Mouse (Mus musculus): ENCODE measurements around the gene Slc39a5. TPM values are rescaled to one million over a fixed set of nuclear protein-coding genes. Genes with fewer than 3 reads are reported as not detected.

The Slc39a5 gene
- polyA plus RNA-seq, 1 experiment from 2014 or later, result 0.44 TPM

DNA sequence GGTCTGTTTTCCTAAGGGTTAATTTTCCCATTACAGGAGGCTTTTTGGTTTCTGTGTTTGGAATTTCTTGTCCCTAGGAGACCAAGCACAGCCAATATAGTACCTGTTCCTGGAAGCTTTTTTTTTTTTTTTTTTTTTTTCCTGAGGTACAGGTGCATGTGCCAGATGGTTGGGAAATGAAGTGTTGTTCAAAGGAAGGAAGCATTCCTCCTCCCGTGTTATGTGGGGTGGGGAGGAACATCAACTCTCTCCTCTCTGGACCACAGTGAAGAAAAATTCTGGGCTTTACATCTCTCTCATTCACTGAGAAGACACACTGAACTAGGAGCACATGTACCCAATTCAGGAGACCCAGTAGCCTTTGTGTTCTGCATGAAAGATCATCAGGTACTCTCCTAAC lies 12.0 kb upstream of the Slc39a5 start:
- H3K9me3 ChIP-seq (ENCODE audit: control insufficient read depth, low read length), result no peaks in the 10 kb centered on the region
- peaks cover 15% of the 10 kb centered on the region for H3K36me3 ChIP-seq (ENCODE audit: control insufficient read depth, insufficient read depth, low read length)
- ATAC-seq (ENCODE audit: low read depth), result no peak
- 75% methylated on average over 1 of the region's 1 CpGs for WGBS
- H3K27me3 ChIP-seq (ENCODE audit: control insufficient read depth, insufficient read depth, low read length), result no peaks in the 10 kb centered on the region
- peak overlapping the region; percentile 95; the same call in 1 of the 2 replicates for H3K4me3 ChIP-seq (ENCODE audit: low read depth, low read length)
- H3K27ac ChIP-seq (ENCODE audit: low read depth, low read length), result no peak overlapping the region
- peak overlapping the region; percentile 99 for H3K4me2 ChIP-seq (ENCODE audit: low read depth, low read length)
- H3K4me1 ChIP-seq (ENCODE audit: control insufficient read depth, insufficient read depth, low read length), result peaks cover 30% of the 10 kb centered on the region
- H3K9ac ChIP-seq (replicated peaks; ENCODE audit: low read depth, low read length), result no peak overlapping the region

DNA sequence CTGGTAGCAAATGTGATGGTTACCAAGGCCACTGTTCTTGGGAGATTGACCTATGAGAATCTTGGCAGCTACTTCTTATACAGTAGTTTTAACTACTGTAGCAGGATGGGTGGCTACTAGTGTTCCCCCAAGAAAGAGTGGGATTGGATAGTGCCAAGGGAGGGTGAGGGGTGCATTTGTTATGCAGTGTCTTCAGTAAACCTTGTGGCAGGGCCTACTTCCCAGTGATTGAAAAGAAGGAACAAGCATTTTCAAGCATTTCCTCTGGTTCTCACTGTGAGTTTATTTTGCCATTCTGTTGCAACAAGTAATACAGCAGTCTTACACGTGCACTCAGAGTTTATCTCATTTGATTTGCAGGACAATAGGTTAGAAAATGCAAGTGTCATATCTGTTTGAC lies 11.5 kb upstream of the Slc39a5 start:
- Histone ChIP-seq H3K4me1 (ENCODE audit: control insufficient read depth, insufficient read depth, low read length) (peaks cover 32% of the 10 kb centered on the region), H3K36me3 (ENCODE audit: control insufficient read depth, insufficient read depth, low read length) (peaks cover 15% of the 10 kb centered on the region), H3K4me2 (ENCODE audit: low read depth, low read length) (peak overlapping the region; percentile 99), H3K9me3 (ENCODE audit: control insufficient read depth, low read length) (no peaks in the 10 kb centered on the region), H3K27ac (ENCODE audit: low read depth, low read length) (no peak overlapping the region), H3K4me3 (ENCODE audit: low read depth, low read length) (peak overlapping the region; percentile 95), H3K9ac (replicated peaks; ENCODE audit: low read depth, low read length) (peak overlapping the region; percentile 82), H3K27me3 (ENCODE audit: control insufficient read depth, insufficient read depth, low read length) (no peaks in the 10 kb centered on the region)
- WGBS, result 63% methylated on average over 1 of the region's 1 CpGs
- ATAC-seq (ENCODE audit: low read depth), result no peak

DNA sequence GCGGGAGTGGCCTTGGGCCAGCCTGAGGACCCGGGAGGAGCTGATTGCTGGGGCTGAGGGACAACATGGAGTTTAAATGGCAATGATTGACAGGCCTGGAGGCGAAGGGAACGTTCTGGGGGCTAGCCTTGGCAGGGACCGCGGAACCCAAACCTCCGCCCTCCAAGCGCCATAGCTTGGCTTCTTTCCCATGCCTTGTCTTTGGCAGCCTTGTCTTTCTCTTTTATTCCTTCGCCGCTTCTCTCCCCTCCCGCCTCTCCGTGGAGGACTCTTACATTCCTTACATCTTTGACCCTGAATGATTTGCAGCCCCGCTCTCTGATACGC lies 11.0 kb upstream of the Slc39a5 start:
- Histone ChIP-seq H3K4me1 (ENCODE audit: control insufficient read depth, insufficient read depth, low read length) (peaks cover 32% of the 10 kb centered on the region), H3K27ac (ENCODE audit: low read depth, low read length) (peak overlapping the region; percentile 91), H3K9ac (replicated peaks; ENCODE audit: low read depth, low read length) (peak overlapping the region; percentile 82), H3K4me3 (ENCODE audit: low read depth, low read length) (peak overlapping the region; percentile 95), H3K9me3 (ENCODE audit: control insufficient read depth, low read length) (no peaks in the 10 kb centered on the region), H3K27me3 (ENCODE audit: control insufficient read depth, insufficient read depth, low read length) (no peaks in the 10 kb centered on the region), H3K4me2 (ENCODE audit: low read depth, low read length) (peak overlapping the region; percentile 99), H3K36me3 (ENCODE audit: control insufficient read depth, insufficient read depth, low read length) (peaks cover 15% of the 10 kb centered on the region)
- WGBS, result 0% methylated on average over 14 of the region's 14 CpGs
- ATAC-seq (ENCODE audit: low read depth), result no peak

DNA sequence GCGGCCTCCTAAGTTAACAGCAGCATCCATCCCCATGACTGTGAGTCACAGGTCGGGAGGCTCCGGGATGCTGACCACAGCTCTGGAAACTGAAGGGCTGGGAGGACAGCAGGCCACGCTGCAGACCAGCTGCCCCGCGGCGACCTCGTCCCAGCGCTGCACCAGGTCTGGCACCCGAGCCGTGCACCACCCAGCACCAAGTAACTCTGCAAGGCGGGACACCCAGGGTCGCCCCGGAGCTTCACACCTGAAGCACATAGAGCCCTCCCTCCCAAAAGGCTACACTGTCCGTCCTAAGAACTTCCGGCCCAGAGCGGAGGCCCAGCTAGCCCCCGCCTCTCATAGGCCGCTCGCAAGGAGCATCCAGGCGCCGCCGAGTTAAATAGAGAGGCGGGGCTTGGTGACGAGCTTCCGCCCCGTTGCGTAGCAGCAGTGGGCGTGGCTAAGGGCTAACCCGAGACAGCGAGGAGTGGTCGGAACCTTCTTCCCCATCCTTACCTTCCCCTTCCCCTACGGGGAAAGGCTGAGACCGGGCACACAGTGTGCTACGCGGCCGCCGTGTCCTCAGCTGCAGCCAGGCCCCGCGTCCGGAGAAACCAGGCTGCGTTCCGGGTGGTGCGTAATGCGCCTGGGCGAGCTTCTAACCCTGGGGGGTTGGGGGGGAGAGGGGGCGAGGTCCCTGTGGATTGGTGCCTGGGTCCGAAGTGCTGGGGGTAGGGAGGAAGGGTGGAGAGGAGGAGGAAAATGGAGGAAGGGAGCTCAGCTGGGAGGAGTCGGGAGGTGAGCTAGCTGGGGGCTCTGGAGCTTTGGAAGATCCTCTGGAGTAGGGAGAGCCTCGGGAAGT lies 10.4 kb upstream of the Slc39a5 start, which contains the start of the genes Nabp2 and Rnf41:
Gene Nabp2 (minus strand): TSS at position 282 of the 844 bp plus-strand sequence.
Gene Rnf41 (plus strand): TSS at position 447 of the 844 bp plus-strand sequence.
- Histone ChIP-seq H3K4me3 (ENCODE audit: low read depth, low read length) (peak within 1 kb of the TSS; percentile 95), H3K4me2 (ENCODE audit: low read depth, low read length) (peak within 1 kb of the TSS; percentile 99), H3K27me3 (ENCODE audit: control insufficient read depth, insufficient read depth, low read length) (no peaks in the 10 kb centered on the region), H3K9ac (replicated peaks; ENCODE audit: low read depth, low read length) (peak within 1 kb of the TSS; percentile 82), H3K4me1 (ENCODE audit: control insufficient read depth, insufficient read depth, low read length) (peaks cover 32% of the 10 kb centered on the region), H3K27ac (ENCODE audit: low read depth, low read length) (peak within 1 kb of the TSS; percentile 91), H3K9me3 (ENCODE audit: control insufficient read depth, low read length) (no peaks in the 10 kb centered on the region), H3K36me3 (ENCODE audit: control insufficient read depth, insufficient read depth, low read length) (peaks cover 15% of the 10 kb centered on the region)
- 0% methylated on average over 47 of the region's 50 CpGs for WGBS
- ATAC-seq (ENCODE audit: low read depth), result peak; percentile 90

DNA sequence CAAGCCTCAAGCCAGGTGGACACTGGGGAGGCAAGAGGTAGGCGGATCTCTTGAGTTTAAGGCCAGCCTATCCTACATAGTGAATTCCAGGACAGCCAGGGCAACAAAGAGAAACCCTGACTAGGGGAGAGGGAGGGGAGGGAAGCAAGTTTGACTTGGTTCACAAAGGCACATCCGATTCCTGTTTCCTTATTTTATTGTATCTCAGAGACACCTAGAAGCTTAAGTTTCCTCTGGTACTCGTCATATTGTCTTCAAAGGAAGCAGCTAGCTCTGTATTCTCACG lies 9.5 kb upstream of the Slc39a5 start:
- Histone ChIP-seq H3K4me3 (ENCODE audit: low read depth, low read length) (peak overlapping the region; percentile 95), H3K27me3 (ENCODE audit: control insufficient read depth, insufficient read depth, low read length) (no peaks in the 10 kb centered on the region), H3K36me3 (ENCODE audit: control insufficient read depth, insufficient read depth, low read length) (peaks cover 13% of the 10 kb centered on the region; the same call in 1 of the 2 replicates), H3K9me3 (ENCODE audit: control insufficient read depth, low read length) (no peaks in the 10 kb centered on the region), H3K9ac (replicated peaks; ENCODE audit: low read depth, low read length) (no peak overlapping the region), H3K4me2 (ENCODE audit: low read depth, low read length) (peak overlapping the region; percentile 99), H3K27ac (ENCODE audit: low read depth, low read length) (0 out of 2 replicates have a peak overlapping the region, but pooled peaks have one; percentile 44), H3K4me1 (ENCODE audit: control insufficient read depth, insufficient read depth, low read length) (peaks cover 32% of the 10 kb centered on the region)
- no peak for ATAC-seq (ENCODE audit: low read depth)
- 16% methylated on average over 4 of the region's 4 CpGs for WGBS

- Histone ChIP-seq H3K36me3 (ENCODE audit: control insufficient read depth, insufficient read depth, low read length) (peaks cover 9% of the 10 kb centered on the region; the same call in 1 of the 2 replicates), H3K4me1 (ENCODE audit: control insufficient read depth, insufficient read depth, low read length) (peaks cover 32% of the 10 kb centered on the region), H3K27ac (ENCODE audit: low read depth, low read length) (peak overlapping the region; percentile 66), H3K4me2 (ENCODE audit: low read depth, low read length) (peak overlapping the region; percentile 99), H3K27me3 (ENCODE audit: control insufficient read depth, insufficient read depth, low read length) (no peaks in the 10 kb centered on the region), H3K4me3 (ENCODE audit: low read depth, low read length) (peak overlapping the region; percentile 39), H3K9me3 (ENCODE audit: control insufficient read depth, low read length) (no peaks in the 10 kb centered on the region), H3K9ac (replicated peaks; ENCODE audit: low read depth, low read length) (peak overlapping the region; percentile 59)
- ATAC-seq (ENCODE audit: low read depth), result peak; percentile 92
- 5% methylated on average over 36 of the region's 36 CpGs for WGBS
Measured at GRCm38 (mm10) chr10:128409692-128410559, 8.9 kb upstream of the Slc39a5 start.

DNA sequence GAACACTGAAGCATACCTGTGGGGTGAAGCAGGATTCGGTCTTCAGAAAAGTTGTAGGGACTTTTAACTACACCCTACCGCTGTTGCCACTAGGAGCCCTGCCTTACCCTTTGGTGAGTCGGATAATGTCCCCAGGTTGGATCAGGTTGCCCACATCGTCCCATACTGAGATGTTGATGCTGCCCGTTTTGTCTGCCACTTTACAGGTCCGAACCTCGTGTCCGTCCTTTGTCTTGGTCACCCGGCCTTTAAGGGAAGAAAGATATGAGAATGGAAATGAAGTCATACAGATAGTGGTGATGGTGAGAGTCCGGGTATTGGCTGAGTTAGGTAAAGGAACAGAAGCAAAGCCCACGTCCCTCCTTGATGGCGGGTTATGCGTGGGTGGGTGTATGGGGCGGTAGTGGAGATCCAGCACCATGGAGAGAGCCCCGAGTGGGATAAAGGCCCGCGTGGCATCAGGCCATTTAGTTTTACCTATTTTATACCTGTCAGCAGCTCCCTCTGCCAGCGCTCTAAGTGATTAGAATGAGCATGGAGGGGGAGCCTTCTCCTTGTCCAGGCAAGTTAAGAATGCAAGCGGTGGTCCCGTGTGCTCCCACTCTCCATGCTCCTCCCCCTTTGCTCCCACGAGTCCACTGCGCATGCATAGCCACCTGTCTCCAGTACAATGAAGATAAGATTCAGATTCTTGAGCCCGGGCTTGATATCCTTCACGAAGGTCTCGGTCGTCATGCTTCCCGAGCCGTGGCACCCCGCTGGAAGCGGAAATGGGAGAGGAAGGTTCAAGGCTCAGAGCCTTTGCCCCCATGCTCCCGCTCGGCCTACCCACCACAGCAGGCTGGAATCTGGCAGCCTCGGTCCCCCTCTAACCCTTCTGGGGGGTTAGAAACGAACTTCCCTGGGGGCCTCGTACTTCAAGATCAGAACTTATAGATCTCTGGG lies 7.8 kb upstream of the Slc39a5 start:
- peak overlapping the region; percentile 66 for H3K27ac ChIP-seq (ENCODE audit: low read depth, low read length)
- H3K9me3 ChIP-seq (ENCODE audit: control insufficient read depth, low read length), result no peaks in the 10 kb centered on the region
- H3K36me3 ChIP-seq (ENCODE audit: control insufficient read depth, insufficient read depth, low read length), result peaks cover 5% of the 10 kb centered on the region; the same call in 1 of the 2 replicates
- peak overlapping the region; percentile 99 for H3K4me2 ChIP-seq (ENCODE audit: low read depth, low read length)
- H3K27me3 ChIP-seq (ENCODE audit: control insufficient read depth, insufficient read depth, low read length), result no peaks in the 10 kb centered on the region
- peaks cover 30% of the 10 kb centered on the region for H3K4me1 ChIP-seq (ENCODE audit: control insufficient read depth, insufficient read depth, low read length)
- ATAC-seq (ENCODE audit: low read depth), result peak; percentile 30
- H3K9ac ChIP-seq (replicated peaks; ENCODE audit: low read depth, low read length), result peak overlapping the region; percentile 59
- 20% methylated on average over 35 of the region's 35 CpGs for WGBS
- peak overlapping the region; percentile 39 for H3K4me3 ChIP-seq (ENCODE audit: low read depth, low read length)

- Histone ChIP-seq H3K27me3 (ENCODE audit: control insufficient read depth, insufficient read depth, low read length) (no peaks in the 10 kb centered on the region), H3K9me3 (ENCODE audit: control insufficient read depth, low read length) (no peaks in the 10 kb centered on the region), H3K27ac (ENCODE audit: low read depth, low read length) (no peak overlapping the region), H3K4me2 (ENCODE audit: low read depth, low read length) (no peak overlapping the region), H3K4me1 (ENCODE audit: control insufficient read depth, insufficient read depth, low read length) (peaks cover 10% of the 10 kb centered on the region; the same call in 1 of the 2 replicates), H3K4me3 (ENCODE audit: low read depth, low read length) (no peak overlapping the region), H3K36me3 (ENCODE audit: control insufficient read depth, insufficient read depth, low read length) (peaks cover 5% of the 10 kb centered on the region; the same call in 1 of the 2 replicates), H3K9ac (replicated peaks; ENCODE audit: low read depth, low read length) (no peak overlapping the region)
- ATAC-seq (ENCODE audit: low read depth), result no peak
- 91% methylated on average over 7 of the region's 7 CpGs for WGBS
Measured at GRCm38 (mm10) chr10:128403931-128404330, 2.9 kb upstream of the Slc39a5 start.

All from neural tube, embryonic 14.5 days (tissue).